Mouse (Mus musculus): ENCODE data around the gene Gm8857. TPM values are rescaled to one million over a fixed set of nuclear protein-coding genes. Genes with fewer than 3 reads are reported as not detected.
"Not testable (repeated sequence)": the region's sequence is repeated elsewhere in the genome, so short reads cannot be mapped to it uniquely, and the experiment has no call there.

The Gm8857 gene
- polyA plus RNA-seq (2015; fragmentation: Nextera tagmentation; extraction: Ambion mirVana): not detected in 2 replicates

- H3K27ac ChIP-seq; H3K4me3 ChIP-seq (replicated peaks); H3K36me3 ChIP-seq; H3K4me2 ChIP-seq (replicated peaks); H3K27me3 ChIP-seq (replicated peaks); ATAC-seq; H3K9me3 ChIP-seq; H3K4me1 ChIP-seq (replicated peaks); H3K9ac ChIP-seq: not testable (repeated sequence)
- WGBS: 83% methylated on average over 3 of the region's 3 CpGs
Measured at GRCm38 (mm10) chr5:10947505-10947904, at the start of gene Gm8857, which contains the start of gene Gm8871. TSS of gene Gm8857 (plus strand) at chr5:10947807. TSS of gene Gm8871 (plus strand) at chr5:10947805.

GRCm38 (mm10) chr5:10953512-10953911, 5.9 kb downstream of the Gm8857 start:
- H3K9ac ChIP-seq; H3K27ac ChIP-seq; H3K9me3 ChIP-seq; H3K27me3 ChIP-seq (replicated peaks); H3K4me3 ChIP-seq (replicated peaks); H3K4me1 ChIP-seq (replicated peaks); H3K4me2 ChIP-seq (replicated peaks); ATAC-seq; H3K36me3 ChIP-seq: not testable (repeated sequence)
- 80% methylated on average over 2 of the region's 2 CpGs for WGBS

GRCm38 (mm10) chr5:10958057-10958456, 10.4 kb downstream of the Gm8857 start:
- H3K4me2 ChIP-seq (replicated peaks); H3K9ac ChIP-seq; H3K4me1 ChIP-seq (replicated peaks); H3K27me3 ChIP-seq (replicated peaks); H3K9me3 ChIP-seq; ATAC-seq; H3K27ac ChIP-seq; H3K4me3 ChIP-seq (replicated peaks); H3K36me3 ChIP-seq: not testable (repeated sequence)
- WGBS: 89% methylated on average over 7 of the region's 8 CpGs

Other genes with a start within 250 kb of the Gm8857 start
- not detected in 2 replicates for gene Gm8871, start within 50 bp of the Gm8857 start, polyA plus RNA-seq (2015; fragmentation: Nextera tagmentation; extraction: Ambion mirVana)
- gene Gm8879, start 179.8 kb downstream of the Gm8857 start, polyA plus RNA-seq (2015; fragmentation: Nextera tagmentation; extraction: Ambion mirVana): not detected in 2 replicates
- not detected in 2 replicates for gene Gm5861, start 235.3 kb downstream of the Gm8857 start, polyA plus RNA-seq (2015; fragmentation: Nextera tagmentation; extraction: Ambion mirVana)

Measured in intestine, embryonic 15.5 days (tissue).